Mouse (Mus musculus): Measurements from ENCODE around the gene Pi4kb. TPM values are rescaled to one million over a fixed set of nuclear protein-coding genes. Genes with fewer than 3 reads are reported as not detected.
"Not testable (repeated sequence)": the region's sequence is repeated elsewhere in the genome, so short reads cannot be mapped to it uniquely, and the experiment has no call there.

The Pi4kb gene
- 20.6 and 22.3 TPM in 2 replicates for polyA plus RNA-seq (2016; fragmentation: Nextera tagmentation; extraction: Ambion mirVana)

DNA sequence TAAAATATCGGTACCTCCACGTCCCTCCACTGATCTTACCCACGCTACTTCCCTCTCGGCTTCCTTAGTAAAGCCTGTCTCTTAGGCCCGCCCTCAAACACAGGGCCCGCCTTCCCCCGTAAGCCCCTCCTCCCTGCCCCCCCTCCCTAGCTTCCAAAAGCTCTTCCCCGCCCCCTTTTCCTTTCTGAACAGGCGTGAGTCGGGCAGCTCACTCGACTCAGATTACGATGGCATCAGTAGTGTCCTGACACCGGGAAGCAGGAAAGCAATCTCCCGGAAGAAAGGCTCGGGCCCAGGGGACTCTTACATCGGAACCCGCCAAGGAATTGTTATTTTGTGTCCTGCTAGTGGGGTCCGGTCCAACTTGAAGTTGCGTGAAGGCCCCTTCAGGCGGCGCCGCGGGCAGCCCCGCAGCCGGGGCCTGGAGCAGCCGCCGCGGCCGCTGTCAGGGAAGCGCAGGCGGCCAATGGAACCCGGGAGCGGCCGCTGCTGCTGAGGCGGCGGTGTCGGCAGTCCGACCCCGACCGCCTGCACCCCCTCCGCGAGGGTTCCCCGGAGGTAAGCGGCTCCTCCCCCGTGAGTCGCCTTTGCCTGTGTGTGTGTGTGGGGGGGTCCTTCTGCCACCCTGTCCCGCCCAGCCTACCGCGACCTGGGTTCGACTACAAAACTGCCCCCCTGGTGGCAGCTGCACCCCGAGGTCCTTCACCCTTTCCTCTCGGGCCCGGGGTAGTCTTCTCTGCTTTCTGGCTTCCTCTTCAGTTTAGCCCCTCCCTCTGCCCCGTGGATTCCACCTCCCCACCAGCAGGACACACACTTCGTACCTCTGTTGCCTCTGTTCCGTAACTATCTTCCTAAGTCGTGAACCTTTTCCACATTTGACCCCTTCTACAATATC, at the start of gene Pi4kb:
Gene Pi4kb (plus strand): TSS at position 204 of the 895 bp plus-strand sequence.
- no peaks in the 10 kb centered on the region for H3K9me3 ChIP-seq
- DNase-seq (ENCODE audit: low spot score) = peak; percentile 93
- peak within 1 kb of the TSS; percentile 67 for H3K4me3 ChIP-seq
- H3K27ac ChIP-seq = peak within 1 kb of the TSS; percentile 94
- H3K4me1 ChIP-seq (replicated peaks) = peaks cover 19% of the 10 kb centered on the region
- H3K27me3 ChIP-seq (ENCODE audit: insufficient read depth, poor library complexity, severe bottlenecking) = no peaks in the 10 kb centered on the region
- H3K36me3 ChIP-seq = peaks cover 16% of the 10 kb centered on the region
- 0% methylated on average over 57 of the region's 57 CpGs for WGBS

DNA sequence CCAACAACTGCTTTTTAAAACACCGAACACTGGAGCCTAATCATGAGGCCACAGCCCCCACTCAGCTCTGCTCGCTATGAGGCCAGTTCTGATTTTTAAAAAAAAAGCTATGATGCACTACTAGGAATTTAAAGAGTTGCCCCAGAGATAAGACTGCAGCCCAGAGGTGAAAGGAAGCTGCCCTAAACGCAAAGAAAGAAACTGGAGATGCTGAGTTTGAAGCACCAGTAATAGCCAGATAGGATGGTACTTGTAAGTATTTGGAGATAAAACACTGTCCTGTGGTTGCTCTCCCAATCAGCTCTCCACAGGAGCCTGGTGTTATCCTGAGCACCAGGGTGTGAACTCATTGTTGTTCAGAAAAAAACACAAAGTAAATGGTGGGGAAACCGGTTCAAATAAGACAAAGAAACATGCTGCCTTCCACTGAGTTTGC, 48.2 kb upstream of the Pi4kb start:
- not testable (repeated sequence) for H3K4me1 ChIP-seq (replicated peaks); H3K27ac ChIP-seq; DNase-seq (ENCODE audit: low spot score); H3K4me3 ChIP-seq; H3K27me3 ChIP-seq (ENCODE audit: insufficient read depth, poor library complexity, severe bottlenecking); H3K36me3 ChIP-seq; H3K9me3 ChIP-seq
- 52% methylated on average over 4 of the region's 4 CpGs for WGBS

DNA sequence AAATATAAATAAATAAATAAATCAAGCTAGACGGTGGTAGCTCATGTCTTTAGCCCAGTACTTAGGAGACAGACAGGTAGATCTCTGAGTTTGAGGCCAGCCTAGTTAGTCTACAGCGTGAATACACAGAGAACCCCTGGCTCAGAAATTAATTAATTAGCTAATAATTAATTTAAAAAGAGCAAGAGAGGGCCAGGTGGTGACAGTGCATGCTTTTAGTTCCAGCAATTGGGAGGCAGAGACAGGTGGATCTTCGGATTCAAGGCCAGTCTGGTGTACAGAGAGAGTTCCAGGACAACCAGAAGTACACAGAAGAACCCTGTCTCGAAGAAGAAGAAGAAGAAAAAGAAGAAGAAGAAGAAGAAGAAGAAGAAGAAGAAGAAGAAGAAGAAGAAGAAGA, 45.6 kb upstream of the Pi4kb start:
- DNase-seq (ENCODE audit: low spot score); H3K27me3 ChIP-seq (ENCODE audit: insufficient read depth, poor library complexity, severe bottlenecking); H3K9me3 ChIP-seq; H3K36me3 ChIP-seq; H3K4me3 ChIP-seq; H3K27ac ChIP-seq: not testable (repeated sequence)
- peaks cover 15% of the 10 kb centered on the region for H3K4me1 ChIP-seq (replicated peaks)
- WGBS = 88% methylated on average over 4 of the region's 4 CpGs

DNA sequence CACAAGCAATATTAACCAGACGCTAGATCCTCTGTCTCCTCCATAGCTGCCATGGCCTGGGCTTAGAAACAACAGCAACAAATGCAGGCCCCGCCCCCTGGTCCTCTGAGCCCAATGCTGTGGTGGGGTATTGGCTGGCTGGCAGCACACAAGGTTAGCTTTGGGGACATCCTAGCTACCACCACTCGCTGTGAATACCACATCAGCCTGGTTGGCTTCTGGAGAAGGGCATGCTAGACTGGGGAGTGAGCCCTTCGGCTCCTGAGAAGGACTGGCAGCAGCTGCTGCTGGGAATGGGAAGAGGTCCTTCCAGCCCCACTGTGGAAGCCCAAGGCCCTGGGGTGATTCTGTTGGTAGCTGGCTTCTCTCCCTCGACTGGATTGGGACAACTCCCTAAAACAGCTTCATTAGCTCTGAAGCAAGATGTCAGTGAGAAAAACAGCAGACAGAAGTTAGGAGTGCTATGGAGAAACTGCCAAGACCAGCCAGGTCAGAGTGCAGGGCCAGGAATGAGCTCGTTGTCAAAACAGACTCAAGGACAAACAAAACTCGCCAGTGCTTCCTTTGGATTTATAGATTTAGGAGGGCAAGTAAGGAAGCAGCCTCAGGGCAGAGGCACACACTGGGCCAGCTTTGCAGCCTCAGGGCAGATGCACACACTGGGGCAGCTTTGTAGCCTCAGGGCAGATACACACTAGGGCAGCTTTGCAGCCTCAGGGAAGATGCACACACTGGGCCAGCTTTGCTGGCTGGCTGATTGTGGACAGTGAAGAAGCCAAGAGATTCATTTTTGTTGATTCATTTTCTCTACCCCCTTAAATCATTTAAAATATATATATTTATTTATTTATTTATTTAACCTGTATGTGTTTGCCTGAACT, 43.9 kb upstream of the Pi4kb start:
- WGBS = 43% methylated on average over 7 of the region's 7 CpGs
- H3K9me3 ChIP-seq; H3K4me3 ChIP-seq; H3K36me3 ChIP-seq; DNase-seq (ENCODE audit: low spot score); H3K27ac ChIP-seq; H3K27me3 ChIP-seq (ENCODE audit: insufficient read depth, poor library complexity, severe bottlenecking): not testable (repeated sequence)
- peaks cover 15% of the 10 kb centered on the region for H3K4me1 ChIP-seq (replicated peaks)

DNA sequence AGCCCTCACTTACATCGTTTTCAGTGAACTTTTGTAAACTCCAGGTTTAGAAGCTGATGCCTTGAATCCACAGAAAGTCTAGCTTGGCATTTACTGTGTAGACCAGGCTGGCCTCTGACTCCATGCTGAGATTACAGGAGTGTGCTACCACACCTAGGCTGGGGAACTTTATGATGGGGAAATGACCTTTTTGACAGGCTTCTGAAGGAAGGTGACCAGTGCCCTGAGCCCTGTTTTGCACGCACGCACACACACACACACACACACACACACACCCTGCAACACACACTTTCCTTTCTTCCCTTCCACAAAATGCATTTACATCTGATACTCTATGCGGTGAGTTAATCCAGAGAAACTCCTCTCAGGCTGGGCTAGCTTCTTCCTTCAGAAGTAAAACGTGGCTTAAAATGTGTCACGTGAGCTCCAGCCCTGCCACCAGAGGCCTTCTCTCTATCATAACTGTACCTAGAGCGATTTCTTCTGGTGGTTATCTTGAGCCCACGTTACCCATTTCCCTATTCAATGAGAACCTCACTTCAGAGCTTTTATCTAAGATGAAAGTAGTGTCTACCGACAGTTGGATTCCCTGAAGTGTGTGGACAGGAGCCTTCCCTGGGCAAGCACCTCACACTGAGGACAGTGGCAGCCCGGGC, 43.0 kb upstream of the Pi4kb start:
- WGBS = 78% methylated on average over 10 of the region's 10 CpGs
- H3K27ac ChIP-seq = not testable (repeated sequence)

DNA sequence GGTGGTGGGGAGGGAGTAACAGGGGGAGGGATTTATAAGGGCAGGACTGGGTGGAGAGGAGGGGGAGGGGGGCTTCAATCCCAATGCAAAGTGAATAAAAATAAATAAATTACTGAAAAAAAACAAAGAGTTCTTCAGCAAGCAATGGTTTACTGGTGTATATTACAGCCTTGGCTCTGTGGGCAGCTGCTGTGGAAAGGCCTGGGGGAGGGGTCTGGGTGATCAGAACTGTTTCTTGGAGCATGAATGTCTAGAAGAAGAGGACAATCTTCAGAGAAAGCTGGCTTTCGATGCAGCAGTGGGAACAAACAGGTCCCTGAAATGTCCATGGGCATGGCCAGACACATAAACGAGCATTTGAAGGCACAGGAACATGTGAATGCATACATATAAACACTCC, 42.3 kb upstream of the Pi4kb start:
- not testable (repeated sequence) for H3K4me3 ChIP-seq; H3K27ac ChIP-seq; DNase-seq (ENCODE audit: low spot score); H3K27me3 ChIP-seq (ENCODE audit: insufficient read depth, poor library complexity, severe bottlenecking); H3K9me3 ChIP-seq; H3K36me3 ChIP-seq
- 87% methylated on average over 2 of the region's 2 CpGs for WGBS
- H3K4me1 ChIP-seq (replicated peaks) = peaks cover 15% of the 10 kb centered on the region

More for the DNA sequence above, 43.0 kb upstream of the Pi4kb start:
- not testable (repeated sequence) for H3K4me3 ChIP-seq; DNase-seq (ENCODE audit: low spot score); H3K36me3 ChIP-seq; H3K27me3 ChIP-seq (ENCODE audit: insufficient read depth, poor library complexity, severe bottlenecking); H3K9me3 ChIP-seq
- H3K4me1 ChIP-seq (replicated peaks) = peaks cover 15% of the 10 kb centered on the region

DNA sequence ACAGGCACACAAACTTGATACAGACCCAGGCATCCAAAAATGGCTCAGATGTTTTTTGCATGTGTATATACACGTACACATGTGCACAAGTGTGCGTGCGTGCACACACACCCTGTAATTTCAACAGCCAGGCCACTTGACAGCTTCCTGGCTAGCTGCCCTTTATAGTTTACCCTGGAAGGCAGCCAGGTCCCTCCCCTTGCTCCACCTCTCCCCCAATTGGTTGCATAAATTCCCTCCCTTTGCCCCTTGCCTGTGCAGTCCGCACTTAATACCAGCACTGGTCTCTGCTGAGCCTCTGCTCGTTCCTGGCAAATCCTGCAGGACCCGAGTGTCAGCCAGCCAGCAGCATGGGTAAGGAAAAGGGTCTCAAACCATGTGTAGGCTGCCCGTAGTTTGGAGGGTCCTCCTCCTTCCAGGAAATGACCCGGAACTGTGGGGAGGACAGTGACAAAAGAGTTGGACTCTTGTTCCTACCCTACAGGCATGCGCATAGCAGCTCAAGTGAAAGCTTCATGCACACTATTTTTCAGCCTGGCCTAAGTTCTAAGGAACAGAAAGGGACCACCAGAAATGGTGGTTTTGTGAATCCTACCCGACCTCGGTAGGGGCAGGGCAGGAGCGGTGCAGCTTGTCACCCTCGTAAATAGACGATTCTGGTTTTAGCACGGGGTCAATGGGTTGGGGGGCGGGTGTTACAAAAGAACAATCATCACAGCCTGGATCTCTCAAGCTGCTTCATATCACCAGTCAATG, 41.5 kb upstream of the Pi4kb start, which contains the start of gene Selenbp1:
Gene Selenbp1 (plus strand): TSS at position 248 of the 756 bp plus-strand sequence.
- no peaks in the 10 kb centered on the region for H3K27me3 ChIP-seq (ENCODE audit: insufficient read depth, poor library complexity, severe bottlenecking)
- H3K9me3 ChIP-seq = no peaks in the 10 kb centered on the region
- H3K4me1 ChIP-seq (replicated peaks) = peaks cover 15% of the 10 kb centered on the region
- 42% methylated on average over 16 of the region's 16 CpGs for WGBS
- H3K36me3 ChIP-seq = no peaks in the 10 kb centered on the region
- DNase-seq (ENCODE audit: low spot score) = peak; percentile 50
- peak within 1 kb of the TSS; percentile 79 for H3K27ac ChIP-seq
- peak within 1 kb of the TSS; percentile 38 for H3K4me3 ChIP-seq

DNA sequence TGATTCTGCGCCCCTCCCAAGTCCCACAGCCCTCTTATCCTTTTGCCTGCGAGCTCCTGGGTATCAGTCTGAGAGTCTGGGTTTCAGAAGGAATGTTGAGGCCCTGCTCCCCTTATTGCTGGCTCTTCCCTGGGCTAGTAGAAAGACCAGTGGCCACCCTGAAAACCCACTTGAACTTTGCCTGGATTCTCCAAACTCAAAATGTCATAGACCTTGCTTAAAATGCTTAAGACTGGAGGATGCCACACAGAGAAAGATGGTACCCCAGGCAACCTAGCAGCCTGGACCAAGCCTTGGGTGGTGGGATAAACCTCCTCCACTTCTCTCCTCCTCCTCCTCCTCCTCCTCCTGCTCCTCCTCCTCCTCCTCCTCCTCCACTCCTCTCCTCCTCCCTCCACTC, 40.9 kb upstream of the Pi4kb start:
- no CpG with 5 or more reads among the region's 2 CpGs for WGBS
- not testable (repeated sequence) for H3K27me3 ChIP-seq (ENCODE audit: insufficient read depth, poor library complexity, severe bottlenecking); DNase-seq (ENCODE audit: low spot score)

DNA sequence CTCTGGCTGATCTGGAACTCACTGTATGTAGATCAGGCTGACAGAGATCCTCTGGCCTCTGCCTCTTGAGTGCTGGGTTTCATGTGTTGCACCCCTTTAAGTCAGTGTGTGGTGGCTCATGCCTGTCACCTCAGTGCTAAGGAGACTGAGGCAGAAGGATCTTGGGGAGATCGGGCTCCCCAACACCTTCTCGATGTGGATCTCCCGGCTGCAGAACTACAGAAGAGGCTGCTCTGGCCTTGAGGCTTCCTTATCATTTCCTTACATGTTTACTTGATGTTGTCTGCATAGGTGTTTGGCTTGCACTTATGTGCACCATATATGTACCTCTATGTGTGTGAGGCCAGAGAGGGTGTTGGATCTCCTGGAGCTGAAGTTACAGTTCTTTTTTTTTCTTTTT, 40.0 kb upstream of the Pi4kb start:
- not testable (repeated sequence) for H3K4me3 ChIP-seq; DNase-seq (ENCODE audit: low spot score); H3K27me3 ChIP-seq (ENCODE audit: insufficient read depth, poor library complexity, severe bottlenecking); H3K36me3 ChIP-seq; H3K27ac ChIP-seq; H3K9me3 ChIP-seq
- H3K4me1 ChIP-seq (replicated peaks) = peaks cover 15% of the 10 kb centered on the region
- WGBS = 93% methylated on average over 3 of the region's 3 CpGs

More for the DNA sequence above, 40.9 kb upstream of the Pi4kb start:
- not testable (repeated sequence) for H3K27ac ChIP-seq, H3K4me3 ChIP-seq, H3K36me3 ChIP-seq, H3K9me3 ChIP-seq
- peaks cover 15% of the 10 kb centered on the region for H3K4me1 ChIP-seq (replicated peaks)

DNA sequence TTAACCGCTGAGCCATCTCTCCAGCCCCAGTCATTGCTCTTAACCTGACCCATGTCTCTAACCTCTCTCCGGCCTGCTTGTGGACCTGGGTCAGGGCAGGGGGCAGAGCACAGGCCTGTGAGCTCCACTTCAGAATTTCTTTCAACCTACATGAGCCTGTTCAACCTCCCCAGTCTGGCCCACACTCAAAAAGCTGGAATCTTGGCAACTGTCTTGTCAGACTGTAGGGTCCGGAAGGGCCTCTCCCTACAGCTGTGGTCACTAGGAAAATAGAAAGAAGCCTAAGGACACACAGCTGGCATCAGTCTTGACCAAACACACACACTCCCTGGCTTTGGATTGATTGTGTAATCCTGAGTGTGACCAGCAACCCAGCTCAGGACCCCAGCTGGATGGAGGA, 39.2 kb upstream of the Pi4kb start:
- H3K36me3 ChIP-seq; H3K27ac ChIP-seq; H3K4me3 ChIP-seq; DNase-seq (ENCODE audit: low spot score); H3K27me3 ChIP-seq (ENCODE audit: insufficient read depth, poor library complexity, severe bottlenecking); H3K9me3 ChIP-seq: not testable (repeated sequence)
- peaks cover 15% of the 10 kb centered on the region for H3K4me1 ChIP-seq (replicated peaks)
- 91% methylated on average over 3 of the region's 3 CpGs for WGBS

DNA sequence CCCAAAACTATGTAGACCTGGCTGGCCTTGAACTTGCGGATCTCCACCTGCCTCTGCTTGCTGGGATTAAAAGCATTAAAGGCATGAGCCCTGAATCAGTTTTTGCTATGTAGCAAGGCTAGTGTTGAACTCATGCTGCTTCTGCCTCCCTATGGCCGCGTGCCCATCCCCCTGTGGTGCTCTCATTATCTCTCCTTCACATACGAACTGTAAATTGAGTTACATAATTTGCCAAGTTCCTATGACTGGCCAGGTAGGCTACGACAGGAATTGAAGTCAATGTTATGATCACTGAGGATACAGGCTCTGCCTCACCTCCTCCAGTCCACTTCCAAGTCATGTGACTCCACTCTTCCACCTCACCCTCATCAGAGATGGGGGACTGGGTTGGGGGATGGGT, 38.4 kb upstream of the Pi4kb start:
- not testable (repeated sequence) for H3K27ac ChIP-seq; DNase-seq (ENCODE audit: low spot score); H3K36me3 ChIP-seq; H3K9me3 ChIP-seq; H3K27me3 ChIP-seq (ENCODE audit: insufficient read depth, poor library complexity, severe bottlenecking); H3K4me3 ChIP-seq
- 82% methylated on average over 5 of the region's 5 CpGs for WGBS
- peaks cover 15% of the 10 kb centered on the region for H3K4me1 ChIP-seq (replicated peaks)

DNA sequence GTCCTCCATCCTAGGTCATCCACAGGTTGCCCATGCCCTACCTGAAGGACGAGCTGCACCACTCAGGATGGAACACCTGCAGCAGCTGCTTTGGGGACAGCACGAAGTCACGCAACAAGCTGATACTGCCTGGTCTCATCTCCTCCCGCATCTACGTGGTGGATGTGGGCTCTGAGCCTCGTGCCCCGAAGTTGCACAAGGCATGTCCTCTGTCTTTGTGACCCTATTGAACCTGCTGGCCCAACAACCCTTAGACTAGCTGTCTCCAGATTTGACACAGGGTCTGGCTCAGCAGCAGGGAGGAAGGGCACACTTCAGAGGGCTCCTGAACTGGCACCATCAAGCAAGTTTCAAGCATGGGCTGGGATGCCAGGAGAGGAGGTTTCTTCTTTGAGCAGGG, 37.3 kb upstream of the Pi4kb start:
- not testable (repeated sequence) for H3K27me3 ChIP-seq (ENCODE audit: insufficient read depth, poor library complexity, severe bottlenecking); H3K27ac ChIP-seq; H3K9me3 ChIP-seq; DNase-seq (ENCODE audit: low spot score); H3K4me3 ChIP-seq; H3K36me3 ChIP-seq
- WGBS = 90% methylated on average over 7 of the region's 7 CpGs
- H3K4me1 ChIP-seq (replicated peaks) = peaks cover 14% of the 10 kb centered on the region
